ENCODE assay signal across 10 mouse cellular contexts in the genomic region with DNA sequence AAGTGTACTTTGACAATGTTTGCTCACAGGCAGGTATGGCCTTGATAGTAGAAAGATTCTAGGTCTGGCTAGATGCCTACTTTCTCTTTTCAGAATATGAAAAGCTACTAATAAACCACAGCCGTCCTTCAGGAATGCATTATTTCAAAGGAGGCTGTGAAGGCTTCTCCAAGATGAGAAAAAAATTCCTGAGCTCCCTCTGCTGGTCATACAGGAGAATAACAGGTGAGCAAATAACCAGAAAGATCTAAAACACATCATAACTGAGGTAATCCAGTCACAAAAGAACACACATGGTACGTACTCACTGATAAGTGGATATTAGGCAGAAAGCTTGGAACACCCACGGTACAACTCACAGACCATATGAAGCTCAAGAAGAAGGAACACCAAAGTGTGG. TPM values are rescaled to one million over a fixed set of nuclear protein-coding genes. Genes with fewer than 3 reads are reported as not detected.
A peak's percentile ranks its signal among the peaks of the same experiment; 100 is the strongest.
DNase-seq lines count a peak whose midpoint lies in the region; ATAC-seq lines count a peak whose summit lies in the region.
"Had no signal": no experiment of that assay in that cellular context is flagged by ENCODE, and none has a peak within 500 bp of the region (broad histone marks: within the 10 kb centered on the region; RNA-seq: fewer than 3 reads in every experiment).

No protein-coding gene starts in this region.

- H3K4me1 ChIP-seq in midbrain, embryonic 11.5 days (ENCODE audit: control insufficient read depth, insufficient read depth, low read length), result no peaks in the 10 kb centered on the region
- no peaks in the 10 kb centered on the region for H3K4me1 ChIP-seq in midbrain, embryonic 10.5 days

- H3K27me3 ChIP-seq in midbrain, embryonic 11.5 days (ENCODE audit: control insufficient read depth, insufficient read depth, low read length), result no peaks in the 10 kb centered on the region
- H3K27me3 ChIP-seq in midbrain, embryonic 10.5 days (ENCODE audit: low read depth, poor library complexity, severe bottlenecking), result no peaks in the 10 kb centered on the region

- no peaks in the 10 kb centered on the region for H3K36me3 ChIP-seq in midbrain, embryonic 11.5 days (ENCODE audit: control insufficient read depth, insufficient read depth, low read length)
- H3K36me3 ChIP-seq in midbrain, embryonic 10.5 days, result no peaks in the 10 kb centered on the region

- H3K9me3 ChIP-seq in midbrain, embryonic 11.5 days (ENCODE audit: control insufficient read depth, low read length), result no peaks in the 10 kb centered on the region
- no peaks in the 10 kb centered on the region for H3K9me3 ChIP-seq in midbrain, embryonic 10.5 days (replicated peaks)

- no peak overlapping the region for H3K4me3 ChIP-seq in midbrain, embryonic 11.5 days (ENCODE audit: low read depth, low read length)
- H3K4me3 ChIP-seq in midbrain, embryonic 10.5 days, result no peak overlapping the region
- H3K4me3 ChIP-seq: myocyte had no signal

- intact Hi-C loops in heart, postnatal 10 days (cut with DNase I), result loop anchor here (5.0 to 10.0 kb wide), 2 partner anchors 102 to 436 kb away; no protein-coding TSS in a partner anchor
- intact Hi-C loops in heart, postnatal 25 days (cut with DNase I), result no loop called here

- 35% methylated on average over 3 of the region's 3 CpGs for WGBS in midbrain, embryonic 11.5 days
- WGBS in midbrain, embryonic 10.5 days, result 50% methylated on average over 3 of the region's 3 CpGs

- no peak overlapping the region for H3K9ac ChIP-seq in midbrain, embryonic 11.5 days (ENCODE audit: low read length)

- no peak overlapping the region for H3K27ac ChIP-seq in midbrain, embryonic 11.5 days (ENCODE audit: low read depth, low read length)
- H3K27ac ChIP-seq in midbrain, embryonic 10.5 days (replicated peaks), result no peak overlapping the region

- no peak overlapping the region for H3K4me2 ChIP-seq in midbrain, embryonic 11.5 days

- DNase-seq in heart, postnatal 10 days, result peak; percentile 4 to 28
- DNase-seq in heart, postnatal 25 days (ENCODE audit: low spot score), result no peak
- peak; percentile 85 for DNase-seq in midbrain, embryonic 11.5 days (ENCODE audit: low spot score, missing footprints)
- no peak for DNase-seq in midbrain, embryonic 10.5 days (ENCODE audit: low spot score)
- peak; percentile 26 for DNase-seq in adipocyte (ENCODE audit: low spot score)
- peak; percentile 4 for DNase-seq in retina, adult 2 months (ENCODE audit: low read depth, low spot score)
- DNase-seq in layer of hippocampus, adult 9-10 months (ENCODE audit: low spot score), result no peak
- DNase-seq: gastrocnemius, postnatal 25 days had no signal

- ATAC-seq in midbrain, embryonic 11.5 days (ENCODE audit: low FRiP score), result no peak
- no peak for ATAC-seq in activated CD4-positive, CD25-positive, alpha-beta regulatory T cell, adult 4 months

RNA-seq across cellular contexts. Expression of a gene that starts 16.7 kb away (rescaled TPM):
- 1 to 10 TPM; 9.6 to 10.0 TPM for total RNA-seq in heart, postnatal 10 days (2021)
- total RNA-seq in heart, postnatal 25 days (2021), result 1 to 10 TPM; 5.8 to 7.4 TPM
- 15.6 and 17.7 TPM in 2 replicates for polyA plus RNA-seq in midbrain, embryonic 11.5 days (2014; fragmentation: Nextera tagmentation; extraction: Ambion mirVana)
- polyA plus RNA-seq in midbrain, embryonic 10.5 days (2016; fragmentation: Nextera tagmentation; extraction: Ambion mirVana), result 12.0 and 13.6 TPM in 2 replicates
- polyA plus RNA-seq in activated CD4-positive, CD25-positive, alpha-beta regulatory T cell, adult 4 months (2017; shearing (Covaris generic)), result 10 to 100 TPM in 1 of 2 experiments, 1 to 10 TPM in 1; 9.3 to 11.0 TPM

Comparison
In these comparisons a context has a peak if more than half of its experiments do, and no peak if none do; other contexts are left out.
1. DNase-seq: peak in heart, postnatal 10 days (2 of 2), midbrain, embryonic 11.5 days (single experiment), adipocyte (single experiment) and retina, adult 2 months (single experiment); none in heart, postnatal 25 days (single experiment), midbrain, embryonic 10.5 days (single experiment) and layer of hippocampus, adult 9-10 months (single experiment).